Mouse (Mus musculus) MEL (cell line): ENCODE data around the gene Skor1.

Source experiments
- CTCF ChIP-seq, 3 experiments: IDR thresholded peaks in 2 of 3; conservative IDR thresholded peaks in 1 of 3; 2 replicates each; pipeline ENCODE4 v1.5.1; 2011 to 2012; ENCODE audit warnings: low read length in 3 of 3, low read depth in 2 of 3, mild to moderate bottlenecking in 2 of 3, improper control_type of control experiment in 1 of 3, inconsistent platforms in 1 of 3, mixed read lengths in 1 of 3, moderate library complexity in 1 of 3; ENCODE audit not compliant: control insufficient read depth in 1 of 3, insufficient read depth in 1 of 3, poor library complexity in 1 of 3, severe bottlenecking in 1 of 3
- EP300 ChIP-seq, 2 experiments: IDR thresholded peaks; 2 replicates each; pipeline ENCODE4 v1.6.1; 2011; ENCODE audit warnings: improper control_type of control experiment in 2 of 2, low read length in 2 of 2, low read depth in 1 of 2, mild to moderate bottlenecking in 1 of 2
- MYC ChIP-seq: IDR thresholded peaks from 2 replicates; pipeline ENCODE4 v1.6.1; 2011; ENCODE audit warnings: low read depth, mild to moderate bottlenecking, low read length, improper control_type of control experiment, moderate library complexity
- NRF1 ChIP-seq: IDR thresholded peaks from 2 replicates; pipeline ENCODE4 v1.6.1; 2014; ENCODE audit warnings: low read depth, mild to moderate bottlenecking, inconsistent platforms, low read length, improper control_type of control experiment, moderate library complexity; ENCODE audit not compliant: poor library complexity, insufficient read depth, severe bottlenecking
- POLR2A ChIP-seq, 2 experiments: IDR thresholded peaks; 2 replicates each; pipeline ENCODE4 v1.6.1; 2011 to 2012; ENCODE audit warnings: low read length in 2 of 2, mild to moderate bottlenecking in 2 of 2, control low read depth in 1 of 2, improper control_type of control experiment in 1 of 2, low read depth in 1 of 2, moderate library complexity in 1 of 2; ENCODE audit not compliant: control insufficient read depth in 1 of 2, insufficient read depth in 1 of 2, poor library complexity in 1 of 2
- TBP ChIP-seq: IDR thresholded peaks from 2 replicates; pipeline ENCODE4 v1.8.0; 2011; ENCODE audit warnings: low read depth, low read length, improper control_type of control experiment

DNA sequence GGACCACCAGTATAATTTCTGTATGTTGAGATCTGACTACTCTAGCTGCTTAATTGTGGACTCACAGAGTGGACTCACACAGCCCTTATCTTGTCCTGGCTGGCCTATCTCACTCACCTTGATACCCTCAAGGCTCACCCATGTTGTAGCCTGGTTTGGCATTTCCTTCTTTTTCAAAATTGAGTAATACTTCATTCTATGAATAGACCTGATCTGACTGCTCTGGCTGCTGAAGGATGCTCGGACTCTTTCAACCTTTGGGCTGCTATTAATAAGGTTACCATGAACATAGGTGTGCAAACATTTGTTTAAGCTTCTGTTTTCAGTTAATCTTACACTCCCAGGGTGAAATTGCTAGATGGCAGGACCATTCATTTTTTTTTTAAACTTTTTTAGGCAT lies 51.6 kb downstream of the Skor1 start:
- TF ChIP-seq NRF1 (no peak), CTCF (IDR thresholded peaks at IDR 0.05 in 2 of 3, conservative IDR thresholded peaks at IDR 0.05 in 1 of 3; ENCODE audit: control insufficient read depth in 1 of 3, insufficient read depth in 1 of 3, low read depth in 2 of 3, low read length in 3 of 3, poor library complexity in 1 of 3, severe bottlenecking in 1 of 3) (no peak), POLR2A (IDR thresholded peaks at IDR 0.05; ENCODE audit: control insufficient read depth in 1 of 2, insufficient read depth in 1 of 2, low read depth in 1 of 2, low read length in 2 of 2, poor library complexity in 1 of 2) (no peak), TBP (no peak), EP300 (IDR thresholded peaks at IDR 0.05; ENCODE audit: low read depth in 1 of 2, low read length in 2 of 2) (no peak), MYC (no peak)
